Mouse (Mus musculus) cortical plate, adult 2 months (tissue): Measurements from ENCODE around the gene Abce1.
A peak's percentile ranks its signal among the peaks of the same experiment; 100 is the strongest.

Source experiments
- CTCF ChIP-seq: fragments of 200-500 bp; IDR thresholded peaks from 2 replicates; pipeline ENCODE4 v1.5.1; 2011; ENCODE audit warnings: mild to moderate bottlenecking, control low read depth, low read length; ENCODE audit not compliant: insufficient read depth; ENCODE audit errors: extremely low read depth
- POLR2A ChIP-seq: fragments of 200-500 bp; IDR thresholded peaks from 2 replicates; pipeline ENCODE4 v1.6.1; 2011; ENCODE audit warnings: mild to moderate bottlenecking, low read length, control low read depth; ENCODE audit not compliant: insufficient read depth; ENCODE audit errors: extremely low read depth

- no peak for TF ChIP-seq CTCF
- peak; percentile 74; the same call in 1 of the 2 replicates for TF ChIP-seq POLR2A
These were observed at the start of gene Abce1, which contains the start of gene Anapc10 for GRCm38 (mm10) chr8:79711064-79711961.
